Mouse (Mus musculus) adrenal gland, postnatal 4 days (tissue): ENCODE data around the gene Mob1b. TPM values are rescaled to one million over a fixed set of nuclear protein-coding genes. Genes with fewer than 3 reads are reported as not detected.
"Not testable (repeated sequence)": the region's sequence is repeated elsewhere in the genome, so short reads cannot be mapped to it uniquely, and the experiment has no call there.

Source experiments
- DNase-seq, 2 experiments: peaks; one replicate each; pipeline ENCODE4 v3.0.0; 2021 to 2022; ENCODE audit warnings: low spot score in 2 of 2, mixed read lengths in 2 of 2
- total RNA-seq, 2 experiments: library from RNA; stranded (reverse); gene quantifications; 2 replicates each; pipeline ENCODE4 v1.2.3; 2021

The Mob1b gene
- total RNA-seq, 2 experiments from 2014 or later = 42.6 to 44.1 TPM

- DNase-seq = no peak
Measured at GRCm38 (mm10) chr5:88699251-88699913, 21.3 kb upstream of the Mob1b start.

GRCm38 (mm10) chr5:88702041-88702440 is 18.6 kb upstream of the Mob1b start:
- DNase-seq = no peak

GRCm38 (mm10) chr5:88703551-88703950 is 17.1 kb upstream of the Mob1b start:
- no peak for DNase-seq

GRCm38 (mm10) chr5:88711128-88711527 is 9.5 kb upstream of the Mob1b start:
- no peak for DNase-seq

- DNase-seq = no peak
Measured at GRCm38 (mm10) chr5:88711618-88712224, 8.9 kb upstream of the Mob1b start.

- no peak for DNase-seq
Measured at GRCm38 (mm10) chr5:88712328-88712727, 8.3 kb upstream of the Mob1b start.

- DNase-seq = no peak
Measured at GRCm38 (mm10) chr5:88716983-88717382, 3.7 kb upstream of the Mob1b start.

- no peak for DNase-seq
Measured at GRCm38 (mm10) chr5:88721003-88721475, 384 bp downstream of the Mob1b start.

- DNase-seq = peak in 1 of 2 experiments; percentile 9
Measured at GRCm38 (mm10) chr5:88721565-88722212, 1.0 kb downstream of the Mob1b start.

- DNase-seq = no peak
Measured at GRCm38 (mm10) chr5:88722213-88722600, 1.6 kb downstream of the Mob1b start.

- no peak for DNase-seq
Measured at GRCm38 (mm10) chr5:88724030-88724429, 3.4 kb downstream of the Mob1b start.

GRCm38 (mm10) chr5:88727593-88728144 is 7.0 kb downstream of the Mob1b start:
- DNase-seq = no peak

- no peak for DNase-seq
Measured at GRCm38 (mm10) chr5:88734786-88735185, 14.1 kb downstream of the Mob1b start.

- DNase-seq = not testable (repeated sequence)
Measured at GRCm38 (mm10) chr5:88741065-88741464, 20.4 kb downstream of the Mob1b start.

GRCm38 (mm10) chr5:88747774-88748173 is 27.1 kb downstream of the Mob1b start:
- DNase-seq = no peak

- no peak for DNase-seq
Measured at GRCm38 (mm10) chr5:88753199-88753598, 32.5 kb downstream of the Mob1b start.

- DNase-seq = no peak
Measured at GRCm38 (mm10) chr5:88762611-88763010, 42.0 kb downstream of the Mob1b start.

- DNase-seq = peak in 1 of 2 experiments; percentile 8
Measured at GRCm38 (mm10) chr5:88764430-88764986, 43.9 kb downstream of the Mob1b start.

- DNase-seq = peak; percentile 95 to 99
Measured at GRCm38 (mm10) chr5:88764987-88765481, 44.4 kb downstream of the Mob1b start, which contains the start of gene Dck. Gene Dck (plus strand): TSS chr5:88764996.

GRCm38 (mm10) chr5:88765587-88765986 is 44.9 kb downstream of the Mob1b start:
- DNase-seq = no peak

- DNase-seq = no peak
Measured at GRCm38 (mm10) chr5:88766121-88766520, 45.5 kb downstream of the Mob1b start.
